Mouse (Mus musculus) neural tube, embryonic 11.5 days (tissue): ENCODE measurements around the gene BC107364. TPM values are rescaled to one million over a fixed set of nuclear protein-coding genes. Genes with fewer than 3 reads are reported as not detected.

ENCODE experiments used
- polyA plus RNA-seq: library from polyadenylated mRNA; unstranded; fragments of >200 nt; fragmentation: Nextera tagmentation; extraction: Ambion mirVana; gene quantifications from 2 replicates; pipeline ENCODE4 v1.2.1, GENCODE M21; 2014

Gene BC107364
- polyA plus RNA-seq, 1 experiment from 2014 or later, result not detected

Other genes with a start within 250 kb of the BC107364 start
- gene Bola1, start 232.6 kb downstream of the BC107364 start, polyA plus RNA-seq, result 63.3 and 70.4 TPM in 2 replicates
- gene Hist2h2ab, start 232.4 kb downstream of the BC107364 start, polyA plus RNA-seq, result 2.4 TPM in 1 of 2 replicates, not detected in the other
- gene Hist2h2ac, start 231.4 kb downstream of the BC107364 start, polyA plus RNA-seq, result 7.8 and 12.7 TPM in 2 replicates
- gene Hist2h2be, start 231.2 kb downstream of the BC107364 start, polyA plus RNA-seq, result 6.8 and 8.6 TPM in 2 replicates
- gene Hist2h3c2, start 213.2 kb downstream of the BC107364 start, polyA plus RNA-seq, result 5.8 and 6.7 TPM in 2 replicates
- 24.5 and 46.0 TPM in 2 replicates for gene Hist2h2aa2, start 212.0 kb downstream of the BC107364 start, polyA plus RNA-seq
- 11.4 and 24.5 TPM in 2 replicates for gene Hist2h2aa1, start 206.8 kb downstream of the BC107364 start, polyA plus RNA-seq
- gene Hist2h3c1, start 205.6 kb downstream of the BC107364 start, polyA plus RNA-seq, result 0.42 TPM in 1 of 2 replicates, not detected in the other
- gene Hist2h4, start 189.0 kb downstream of the BC107364 start, polyA plus RNA-seq, result 5.8 and 5.9 TPM in 2 replicates
- 55.7 and 56.1 TPM in 2 replicates for gene Hist2h3b, start 183.7 kb downstream of the BC107364 start, polyA plus RNA-seq
- gene Hist2h2bb, start 182.6 kb downstream of the BC107364 start, polyA plus RNA-seq, result 17.3 and 22.2 TPM in 2 replicates
- gene Fcgr1, start 158.3 kb downstream of the BC107364 start, polyA plus RNA-seq, result 0.80 and 2.5 TPM in 2 replicates
- gene Hfe2, start 72.9 kb upstream of the BC107364 start, polyA plus RNA-seq, result 3.1 and 3.6 TPM in 2 replicates
- 50.4 and 62.7 TPM in 2 replicates for gene Txnip, start 105.7 kb upstream of the BC107364 start, polyA plus RNA-seq
- 0.46 and 0.49 TPM in 2 replicates for gene Gm16253, start 124.7 kb upstream of the BC107364 start, polyA plus RNA-seq
- 12.8 and 15.8 TPM in 2 replicates for gene Polr3gl, start 141.9 kb upstream of the BC107364 start, polyA plus RNA-seq
- 2.8 and 3.6 TPM in 2 replicates for gene Ankrd34a, start 144.3 kb upstream of the BC107364 start, polyA plus RNA-seq
- gene Lix1l, start 148.8 kb upstream of the BC107364 start, polyA plus RNA-seq, result 8.0 and 8.7 TPM in 2 replicates
- 187 and 188 TPM in 2 replicates for gene Rbm8a, start 177.6 kb upstream of the BC107364 start, polyA plus RNA-seq
- gene Pex11b, start 183.1 kb upstream of the BC107364 start, polyA plus RNA-seq, result 40.5 and 45.9 TPM in 2 replicates
- not detected in 2 replicates for gene Gm42957, start 183.2 kb upstream of the BC107364 start, polyA plus RNA-seq
- 0.72 and 0.86 TPM in 2 replicates for gene Itga10, start 193.3 kb upstream of the BC107364 start, polyA plus RNA-seq
- gene Ankrd35, start 217.8 kb upstream of the BC107364 start, polyA plus RNA-seq, result 0.11 and 0.16 TPM in 2 replicates
- gene Pias3, start 244.1 kb upstream of the BC107364 start, polyA plus RNA-seq, result 30.3 and 35.2 TPM in 2 replicates